Mouse (Mus musculus) neural tube, embryonic 15.5 days (tissue): ENCODE data around the gene Tuba4a. TPM values are rescaled to one million over a fixed set of nuclear protein-coding genes. Genes with fewer than 3 reads are reported as not detected.

Experiments used
- ATAC-seq: fragments of 200-750 bp; cut with Nextera tagmentation; 2 replicates; pipeline ENCODE4 v1.8.0; 2017; ENCODE audit warnings: mild to moderate bottlenecking, moderate TSS enrichment, moderate library complexity; ENCODE audit not compliant: low FRiP score
- H3K27ac ChIP-seq: fragments of 300-500 bp; sonication (generic); replicated peaks from 2 replicates; pipeline ENCODE4 v1.5.1; 2015; ENCODE audit warnings: mild to moderate bottlenecking, inconsistent platforms
- H3K27me3 ChIP-seq: fragments of 300-500 bp; sonication (generic); replicated peaks from 2 replicates; pipeline ENCODE4 v1.6.1; 2015; ENCODE audit warnings: inconsistent platforms
- H3K36me3 ChIP-seq: fragments of 300-500 bp; sonication (generic); 2 replicates; pipeline ENCODE4 v1.6.1; 2015; ENCODE audit warnings: inconsistent platforms
- H3K4me1 ChIP-seq: fragments of 300-500 bp; sonication (generic); 2 replicates; pipeline ENCODE4 v1.6.1; 2015; ENCODE audit warnings: inconsistent platforms
- H3K4me2 ChIP-seq: fragments of 300-500 bp; sonication (generic); 2 replicates; pipeline ENCODE4 v1.6.1; 2015; ENCODE audit warnings: inconsistent platforms, mild to moderate bottlenecking, moderate library complexity
- H3K4me3 ChIP-seq: fragments of 300-500 bp; sonication (generic); replicated peaks from 2 replicates; pipeline ENCODE4 v1.5.1; 2015; ENCODE audit warnings: mild to moderate bottlenecking, inconsistent platforms
- H3K9ac ChIP-seq: fragments of 300-500 bp; sonication (generic); replicated peaks from 2 replicates; pipeline ENCODE4 v1.6.1; 2015; ENCODE audit warnings: mild to moderate bottlenecking, inconsistent platforms
- H3K9me3 ChIP-seq: fragments of 300-500 bp; sonication (generic); replicated peaks from 2 replicates; pipeline ENCODE4 v1.6.1; 2016; ENCODE audit warnings: inconsistent platforms
- WGBS: fragments of 180-500 bp; shearing (Covaris S2); methylation state at CpG from one replicate; pipeline ENCODE4 v1.1.7; 2015; ENCODE audit warnings: mixed read lengths; 5-methylcytosine and 5-hydroxymethylcytosine counted together
- polyA plus RNA-seq: library from polyadenylated mRNA; unstranded; fragments of >200 nt; fragmentation: Nextera tagmentation; extraction: Ambion mirVana; gene quantifications from 2 replicates; pipeline ENCODE4 v1.2.1, GENCODE M21; 2015

Gene Tuba4a
- polyA plus RNA-seq, 1 experiment from 2014 or later, result 44.6 TPM

DNA sequence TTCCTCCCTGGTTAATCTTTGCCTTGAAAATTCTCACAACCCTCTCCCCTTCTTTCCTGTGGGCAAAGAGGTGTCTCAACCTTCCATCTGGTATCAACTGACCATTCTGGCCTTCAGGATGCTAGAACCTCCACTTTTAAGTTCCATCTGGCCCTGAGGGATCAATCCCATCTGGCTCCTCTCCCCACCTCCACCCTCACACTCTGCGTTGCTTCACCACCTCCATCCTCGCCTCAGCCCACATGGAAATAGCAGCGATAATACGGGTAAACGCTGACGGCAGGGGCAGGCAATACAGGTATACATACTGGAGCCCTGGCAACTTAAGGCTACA, 1.8 kb downstream of the Tuba4a start:
- Histone ChIP-seq H3K9ac (0 out of 2 replicates have a peak overlapping the region, but pooled peaks have one; percentile 56), H3K27ac (no peak overlapping the region), H3K36me3 (peaks cover 21% of the 10 kb centered on the region), H3K4me1 (peaks cover 29% of the 10 kb centered on the region), H3K4me3 (peak overlapping the region; percentile 55), H3K27me3 (peaks cover 71% of the 10 kb centered on the region), H3K4me2 (peak overlapping the region; percentile 97), H3K9me3 (no peaks in the 10 kb centered on the region)
- WGBS, result 1% methylated on average over 6 of the region's 6 CpGs
- no peak for ATAC-seq

DNA sequence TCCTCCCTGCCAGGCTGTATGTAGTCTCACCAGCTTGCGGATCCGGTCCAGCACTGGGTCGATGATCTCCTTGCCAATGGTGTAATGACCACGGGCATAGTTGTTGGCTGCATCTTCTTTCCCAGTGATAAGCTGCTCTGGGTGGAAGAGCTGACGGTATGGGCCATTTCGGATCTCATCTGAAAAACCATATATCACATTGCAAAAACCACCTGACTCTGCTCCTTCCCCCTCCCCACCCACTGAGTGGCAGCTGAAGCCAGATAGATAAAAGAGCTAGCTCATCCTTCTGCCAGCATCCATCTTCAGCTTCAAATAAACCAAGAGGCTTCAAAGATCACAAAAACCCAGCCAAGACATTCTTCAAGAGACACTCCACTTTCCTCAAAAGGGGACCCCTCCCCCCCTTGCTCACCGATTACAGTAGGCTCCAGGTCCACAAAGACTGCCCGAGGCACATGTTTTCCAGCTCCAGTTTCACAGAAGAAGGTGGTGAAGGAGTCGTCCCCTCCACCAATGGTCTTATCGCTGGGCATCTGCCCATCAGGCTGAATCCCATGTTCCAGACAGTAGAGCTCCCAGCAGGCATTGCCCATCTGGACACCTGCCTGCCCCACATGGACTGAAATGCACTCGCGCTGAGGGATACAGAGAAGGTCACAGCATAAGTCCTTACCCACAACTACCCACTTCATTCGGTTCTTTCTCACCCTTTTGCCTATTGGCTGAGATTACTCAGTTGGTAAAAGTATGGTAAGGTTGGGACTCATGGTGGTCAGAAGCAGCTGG, 2.7 kb downstream of the Tuba4a start:
- WGBS, result 82% methylated on average over 13 of the region's 13 CpGs
- ATAC-seq, result no peak
- H3K27ac ChIP-seq, result no peak overlapping the region
- no peak overlapping the region for H3K9ac ChIP-seq
- H3K4me3 ChIP-seq, result no peak overlapping the region
- no peak overlapping the region for H3K4me2 ChIP-seq
- peaks cover 28% of the 10 kb centered on the region for H3K36me3 ChIP-seq
- H3K27me3 ChIP-seq, result peaks cover 64% of the 10 kb centered on the region
- H3K9me3 ChIP-seq, result no peaks in the 10 kb centered on the region
- H3K4me1 ChIP-seq, result peaks cover 38% of the 10 kb centered on the region

DNA sequence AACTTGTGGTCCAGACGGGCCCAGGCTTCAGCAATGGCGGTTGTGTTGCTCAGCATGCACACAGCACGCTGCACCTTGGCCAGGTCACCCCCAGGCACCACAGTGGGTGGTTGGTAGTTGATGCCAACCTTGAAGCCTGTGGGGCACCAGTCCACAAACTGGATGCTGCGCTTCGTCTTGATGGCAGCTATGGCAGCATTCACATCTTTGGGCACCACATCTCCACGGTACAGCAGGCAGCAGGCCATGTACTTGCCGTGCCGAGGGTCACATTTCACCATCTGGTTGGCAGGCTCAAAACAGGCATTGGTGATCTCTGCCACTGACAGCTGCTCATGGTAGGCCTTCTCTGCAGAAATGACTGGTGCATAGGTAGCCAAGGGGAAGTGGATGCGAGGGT, 3.9 kb downstream of the Tuba4a start:
- 91% methylated on average over 9 of the region's 9 CpGs for WGBS
- no peak overlapping the region for H3K27ac ChIP-seq
- H3K36me3 ChIP-seq, result peaks cover 28% of the 10 kb centered on the region
- H3K27me3 ChIP-seq, result peaks cover 52% of the 10 kb centered on the region
- no peaks in the 10 kb centered on the region for H3K9me3 ChIP-seq
- no peak overlapping the region for H3K9ac ChIP-seq
- H3K4me3 ChIP-seq, result no peak overlapping the region
- H3K4me1 ChIP-seq, result peaks cover 48% of the 10 kb centered on the region
- ATAC-seq, result no peak
- no peak overlapping the region for H3K4me2 ChIP-seq

DNA sequence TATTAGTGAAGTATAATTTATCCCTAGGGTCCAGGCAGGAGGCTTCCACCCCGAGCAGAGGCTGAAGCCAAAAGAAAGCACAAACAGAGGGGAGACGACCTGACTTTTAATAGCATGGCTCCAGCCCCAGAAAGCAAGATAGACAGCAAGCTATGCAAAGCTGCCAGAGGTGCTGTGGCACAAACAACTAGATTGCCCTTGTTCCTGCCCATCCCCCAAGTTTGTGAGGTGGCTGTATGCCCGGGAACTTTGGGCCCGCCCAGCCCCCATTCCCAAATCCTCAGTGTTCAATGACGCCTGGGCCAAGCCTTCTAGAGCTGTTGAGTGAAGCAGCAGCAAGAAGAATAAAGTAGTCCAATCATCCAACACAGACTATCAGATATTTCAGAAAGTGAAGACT, 4.8 kb downstream of the Tuba4a start:
- Histone ChIP-seq H3K27me3 (peaks cover 43% of the 10 kb centered on the region), H3K9me3 (no peaks in the 10 kb centered on the region), H3K36me3 (peaks cover 28% of the 10 kb centered on the region), H3K9ac (no peak overlapping the region), H3K4me1 (peaks cover 52% of the 10 kb centered on the region), H3K4me2 (no peak overlapping the region), H3K4me3 (no peak overlapping the region), H3K27ac (no peak overlapping the region)
- no peak for ATAC-seq
- WGBS, result 67% methylated on average over 5 of the region's 5 CpGs

DNA sequence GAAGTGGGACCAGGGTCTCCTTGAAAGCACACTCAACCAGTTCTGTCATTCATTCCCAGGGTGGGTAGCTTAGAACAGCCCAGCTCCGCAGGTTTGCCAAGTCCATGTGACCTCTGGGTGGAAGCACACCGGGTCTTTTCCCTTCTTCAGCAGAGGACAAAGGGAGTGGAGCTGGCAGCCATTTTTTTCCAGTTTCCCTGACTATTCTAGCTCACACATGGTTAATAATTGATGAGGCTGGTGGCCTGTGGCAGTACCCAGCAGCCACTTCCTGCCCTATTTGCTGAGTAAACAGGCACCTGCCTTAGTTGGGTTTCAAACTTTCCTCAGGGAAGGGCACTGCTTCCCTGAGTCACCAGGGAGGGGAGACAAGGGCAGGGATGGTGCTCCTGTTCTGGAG, 5.2 kb downstream of the Tuba4a start:
- H3K9ac ChIP-seq, result no peak overlapping the region
- H3K36me3 ChIP-seq, result peaks cover 28% of the 10 kb centered on the region
- no peak overlapping the region for H3K4me2 ChIP-seq
- no peaks in the 10 kb centered on the region for H3K9me3 ChIP-seq
- no peak for ATAC-seq
- WGBS, result 76% methylated on average over 2 of the region's 2 CpGs
- H3K27me3 ChIP-seq, result peaks cover 38% of the 10 kb centered on the region
- H3K4me3 ChIP-seq, result no peak overlapping the region
- peaks cover 52% of the 10 kb centered on the region for H3K4me1 ChIP-seq
- no peak overlapping the region for H3K27ac ChIP-seq

DNA sequence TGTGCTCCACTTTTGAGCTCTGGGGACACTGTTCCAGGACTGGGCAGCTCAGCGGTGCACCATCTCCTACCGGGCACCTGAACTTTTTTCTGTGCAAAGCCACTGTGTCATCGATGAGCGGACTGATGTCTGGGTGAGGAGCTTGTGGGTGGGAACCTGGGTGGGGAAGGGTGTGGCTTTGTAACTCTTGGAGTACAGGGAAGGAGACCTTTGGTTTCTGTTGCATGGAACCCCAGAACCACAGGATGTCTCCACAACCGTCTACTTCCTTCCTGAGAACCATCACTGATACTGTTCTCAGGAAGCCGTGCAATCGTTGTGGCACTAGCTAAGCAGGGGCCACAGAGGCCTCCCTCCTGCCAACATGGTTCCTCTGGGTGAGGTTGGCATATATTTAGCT, 6.6 kb downstream of the Tuba4a start:
- peaks cover 52% of the 10 kb centered on the region for H3K4me1 ChIP-seq
- peaks cover 28% of the 10 kb centered on the region for H3K36me3 ChIP-seq
- no peak for ATAC-seq
- peaks cover 29% of the 10 kb centered on the region for H3K27me3 ChIP-seq
- H3K9me3 ChIP-seq, result no peaks in the 10 kb centered on the region
- no peak overlapping the region for H3K4me3 ChIP-seq
- no peak overlapping the region for H3K9ac ChIP-seq
- WGBS, result 87% methylated on average over 7 of the region's 7 CpGs
- no peak overlapping the region for H3K4me2 ChIP-seq
- H3K27ac ChIP-seq, result no peak overlapping the region

DNA sequence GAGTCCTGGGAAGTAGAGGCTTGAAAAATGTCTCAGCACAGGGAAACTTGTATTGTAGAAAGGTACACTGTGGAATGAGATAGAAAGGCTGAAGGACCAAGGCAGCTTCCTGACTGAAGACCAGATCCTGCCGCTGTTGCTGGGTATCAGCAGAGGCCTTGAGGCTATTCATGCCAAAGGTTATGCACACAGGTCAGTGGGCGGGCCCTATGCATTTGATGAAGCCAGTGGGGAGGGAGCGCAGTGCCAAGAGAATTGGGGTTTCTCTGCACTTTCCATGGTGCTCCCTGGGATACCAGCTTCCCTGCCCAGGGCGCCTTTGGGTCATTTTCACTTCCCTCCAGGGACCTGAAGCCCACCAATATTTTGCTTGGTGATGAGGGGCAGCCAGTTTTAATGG, 7.1 kb downstream of the Tuba4a start:
- whole genome bisulfite sequencing, result 86% methylated on average over 4 of the region's 4 CpGs

DNA sequence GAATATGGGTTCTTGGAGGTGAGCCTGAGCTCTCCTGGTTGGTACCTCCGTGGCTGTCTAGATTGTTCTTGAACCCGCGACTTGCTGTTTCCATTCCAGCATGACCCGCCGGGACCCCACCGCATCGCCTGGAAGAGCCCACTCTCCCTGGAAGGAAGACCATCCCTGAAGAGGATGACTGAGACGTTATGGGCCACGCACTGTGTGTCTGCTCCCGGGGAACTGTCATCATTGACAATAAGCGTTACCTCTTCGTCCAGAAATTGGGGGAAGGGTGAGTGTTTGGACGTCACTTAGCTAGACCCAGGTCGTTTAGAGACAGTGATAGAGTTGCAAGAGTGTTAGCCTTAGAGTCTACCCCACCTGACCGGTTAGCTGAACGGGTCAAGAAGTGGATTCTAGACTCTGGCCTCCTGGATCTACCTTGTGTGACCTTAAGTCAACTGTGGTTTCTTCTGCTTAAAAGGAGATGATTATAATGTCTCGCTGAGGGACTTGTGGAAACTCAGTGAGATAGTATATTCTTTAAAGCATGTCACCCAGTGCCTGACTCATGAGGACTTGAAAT, 8.4 kb downstream of the Tuba4a start:
- Histone ChIP-seq H3K4me3 (peak overlapping the region; percentile 84), H3K4me2 (peak overlapping the region; percentile 93), H3K36me3 (peaks cover 28% of the 10 kb centered on the region), H3K9ac (peak overlapping the region; percentile 86), H3K27ac (peak overlapping the region; percentile 33; the same call in 1 of the 2 replicates), H3K27me3 (peaks cover 11% of the 10 kb centered on the region), H3K9me3 (no peaks in the 10 kb centered on the region), H3K4me1 (peaks cover 49% of the 10 kb centered on the region)
- WGBS, result 13% methylated on average over 17 of the region's 17 CpGs
- peak; percentile 25; the same call in 1 of the 2 replicates for ATAC-seq

More for the DNA sequence above, 7.1 kb downstream of the Tuba4a start:
- Histone ChIP-seq H3K36me3 (peaks cover 28% of the 10 kb centered on the region), H3K27ac (no peak overlapping the region), H3K4me3 (no peak overlapping the region), H3K9ac (no peak overlapping the region), H3K27me3 (peaks cover 23% of the 10 kb centered on the region), H3K4me2 (peak overlapping the region; percentile 93; the same call in 1 of the 2 replicates), H3K4me1 (peaks cover 49% of the 10 kb centered on the region), H3K9me3 (no peaks in the 10 kb centered on the region)
- ATAC-seq, result no peak

DNA sequence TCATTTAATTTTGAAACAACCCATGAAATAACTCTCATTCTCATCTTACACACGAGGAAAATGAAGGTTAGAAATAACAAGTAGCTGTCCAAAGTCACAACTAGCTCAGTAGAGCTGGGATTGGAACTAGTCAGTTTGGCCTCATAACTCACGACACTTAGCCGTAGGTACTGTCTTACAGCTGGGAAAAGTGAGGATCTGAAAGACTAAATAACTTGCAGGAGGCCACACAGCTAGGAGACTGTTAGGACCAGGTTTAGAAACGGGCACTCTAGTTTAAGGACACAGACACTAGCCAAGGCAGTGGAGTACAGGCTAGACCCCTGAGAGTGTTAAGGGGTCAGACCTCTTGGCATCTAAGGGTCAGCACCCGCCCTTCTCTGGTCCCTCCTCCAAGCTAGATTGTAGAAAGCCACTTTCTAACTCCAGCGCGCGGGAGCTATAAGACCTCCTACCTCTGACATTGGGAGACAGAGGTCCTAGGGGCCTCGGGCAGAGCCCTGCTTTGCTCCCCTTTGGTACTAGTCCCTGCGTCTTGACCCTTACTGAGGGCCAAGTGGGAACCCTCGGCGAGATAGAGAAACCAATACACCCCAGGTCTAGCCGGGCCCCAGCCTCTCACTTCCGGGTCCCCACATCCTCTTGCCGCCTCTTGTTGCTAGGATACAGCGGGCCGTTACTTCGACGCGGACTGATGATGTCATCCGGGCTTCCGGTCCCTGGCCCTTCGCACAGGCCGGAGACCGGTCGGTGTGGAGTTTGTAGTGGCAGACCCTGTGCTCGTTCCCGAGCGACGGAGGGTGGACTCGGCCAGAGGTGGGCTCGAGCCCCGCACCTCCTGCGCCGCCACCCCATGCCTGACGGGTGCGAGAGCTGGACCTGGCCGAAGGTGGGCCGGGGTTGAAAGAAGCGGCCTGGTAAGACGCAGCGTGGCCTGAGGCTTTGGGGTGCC, 9.3 kb downstream of the Tuba4a start, which contains the start of the genes Glb1l and Stk16:
TSS of gene Glb1l (minus strand) at position 678 of the 952 bp plus-strand sequence.
TSS of gene Stk16 (plus strand) at position 703 of the 952 bp plus-strand sequence.
- 6% methylated on average over 42 of the region's 42 CpGs for WGBS
- peak within 1 kb of the TSS; percentile 93 for H3K4me2 ChIP-seq
- peak within 1 kb of the TSS; percentile 33; the same call in 1 of the 2 replicates for H3K27ac ChIP-seq
- H3K9me3 ChIP-seq, result no peaks in the 10 kb centered on the region
- peak; percentile 94 for ATAC-seq
- H3K27me3 ChIP-seq, result 0 out of 2 replicates have a peak, but pooled peaks cover 2% of the 10 kb centered on the region
- peak within 1 kb of the TSS; percentile 84 for H3K4me3 ChIP-seq
- H3K36me3 ChIP-seq, result peaks cover 23% of the 10 kb centered on the region
- peak within 1 kb of the TSS; percentile 86 for H3K9ac ChIP-seq
- peaks cover 49% of the 10 kb centered on the region for H3K4me1 ChIP-seq

DNA sequence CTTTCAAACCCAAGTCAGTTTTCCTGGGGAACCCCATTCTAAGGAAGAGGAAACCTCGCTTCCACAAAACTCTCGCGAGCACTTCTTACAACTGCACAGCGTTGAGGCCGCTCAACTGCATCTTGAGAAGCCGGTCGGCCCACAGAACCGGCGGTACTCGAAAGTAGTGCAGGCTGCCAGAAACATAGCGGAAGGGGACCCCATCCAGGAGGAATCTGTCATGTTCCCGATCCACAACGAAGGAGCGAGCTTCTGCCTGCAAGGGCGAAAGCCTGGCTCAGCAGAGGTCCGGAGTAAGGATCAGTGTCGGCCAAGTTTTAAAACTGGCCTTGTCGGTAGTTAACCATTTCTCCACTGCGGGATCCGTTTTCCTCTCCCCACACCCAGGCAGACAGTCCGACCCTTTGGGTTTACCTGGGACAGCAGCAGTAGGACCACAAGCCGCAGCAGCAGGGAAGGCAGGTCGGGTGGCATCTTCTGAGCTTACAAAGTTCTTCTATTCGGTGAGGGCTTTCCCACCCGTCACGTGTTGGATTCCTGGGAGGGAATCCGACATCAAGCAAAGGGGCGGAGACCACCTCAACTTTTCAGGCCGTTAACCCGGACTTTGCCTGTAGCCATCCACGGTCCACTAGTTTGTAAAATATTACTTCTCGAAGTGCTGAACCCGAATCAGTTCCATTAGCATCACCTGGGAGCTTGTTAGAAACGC, 10.5 kb downstream of the Tuba4a start:
- H3K9me3 ChIP-seq, result no peaks in the 10 kb centered on the region
- 17% methylated on average over 34 of the region's 34 CpGs for WGBS
- peak overlapping the region; percentile 84 for H3K4me3 ChIP-seq
- H3K27ac ChIP-seq, result no peak overlapping the region; the same call in 1 of the 2 replicates
- peak overlapping the region; percentile 93 for H3K4me2 ChIP-seq
- peak overlapping the region; percentile 47 for H3K9ac ChIP-seq
- H3K4me1 ChIP-seq, result peaks cover 48% of the 10 kb centered on the region
- H3K36me3 ChIP-seq, result peaks cover 18% of the 10 kb centered on the region
- ATAC-seq, result no peak
- no peaks in the 10 kb centered on the region for H3K27me3 ChIP-seq

DNA sequence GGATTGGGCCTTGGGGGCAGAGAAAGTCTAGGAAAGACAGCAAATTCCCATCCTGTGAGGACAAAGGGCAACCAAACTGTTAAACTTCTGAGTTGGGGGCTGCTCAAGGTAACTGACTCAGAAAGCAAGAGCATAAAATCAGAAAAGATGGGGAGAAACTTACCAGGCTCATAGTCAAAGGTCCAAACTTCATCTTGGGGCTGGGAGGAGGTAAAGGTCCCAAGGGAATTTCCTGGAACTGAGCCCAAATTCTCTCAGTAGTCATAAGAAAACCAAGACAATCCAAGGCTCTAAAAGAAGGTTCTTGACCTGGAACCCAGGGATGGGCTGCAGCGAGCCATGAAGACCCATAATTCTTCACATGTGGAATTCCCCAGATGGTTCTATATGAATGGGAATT, 18.4 kb downstream of the Tuba4a start:
- Histone ChIP-seq H3K9me3 (no peaks in the 10 kb centered on the region), H3K4me3 (no peak overlapping the region), H3K36me3 (peaks cover 41% of the 10 kb centered on the region), H3K4me2 (no peak overlapping the region), H3K27ac (no peak overlapping the region), H3K9ac (no peak overlapping the region), H3K27me3 (no peaks in the 10 kb centered on the region), H3K4me1 (no peaks in the 10 kb centered on the region)
- ATAC-seq, result no peak
- 88% methylated on average over 1 of the region's 1 CpGs for WGBS
